Mouse (Mus musculus) embryonic fibroblast, embryonic 13.5 days (primary cell): Measurements from ENCODE around the gene Spin2-ps6.
"Not testable (repeated sequence)": the region's sequence is repeated elsewhere in the genome, so short reads cannot be mapped to it uniquely, and the experiment has no call there.

ENCODE experiments used
- CTCF ChIP-seq: IDR thresholded peaks from 2 replicates; pipeline ENCODE4 v1.5.1; 2011; ENCODE audit warnings: mild to moderate bottlenecking, control low read depth, low read length, moderate library complexity, borderline replicate concordance; ENCODE audit not compliant: insufficient read depth
- POLR2A ChIP-seq: IDR thresholded peaks from 2 replicates; pipeline ENCODE4 v1.6.1; 2011; ENCODE audit warnings: low read depth, mild to moderate bottlenecking, control low read depth, low read length, moderate library complexity

DNA sequence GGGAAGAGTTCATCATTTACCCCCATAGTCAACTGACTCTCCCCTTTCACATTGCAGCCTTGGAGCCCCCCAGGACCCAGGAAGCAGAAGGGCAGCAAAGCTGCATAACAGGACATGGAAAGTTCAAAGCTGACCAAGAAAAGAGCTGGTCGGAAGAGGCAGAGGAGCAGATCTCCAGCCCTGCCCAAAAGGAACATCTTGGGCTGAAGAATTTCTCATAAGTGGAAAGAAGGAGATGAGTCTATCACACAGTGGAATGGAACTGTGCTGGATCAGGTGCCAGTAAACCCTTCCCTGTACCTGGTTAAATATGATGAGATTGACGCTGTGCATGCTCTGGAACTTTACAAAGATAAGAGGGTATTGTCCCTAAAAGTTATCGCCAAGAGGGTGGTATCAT, at the start of gene Spin2-ps6:
- not testable (repeated sequence) for TF ChIP-seq CTCF, POLR2A
